Mouse (Mus musculus): ENCODE results near the gene Ftcd.

Gene Ftcd

GRCm38 (mm10) chr10:76622411-76622810 lies 47.0 kb downstream of the Ftcd start:
- no peak for DNase-seq

DNA sequence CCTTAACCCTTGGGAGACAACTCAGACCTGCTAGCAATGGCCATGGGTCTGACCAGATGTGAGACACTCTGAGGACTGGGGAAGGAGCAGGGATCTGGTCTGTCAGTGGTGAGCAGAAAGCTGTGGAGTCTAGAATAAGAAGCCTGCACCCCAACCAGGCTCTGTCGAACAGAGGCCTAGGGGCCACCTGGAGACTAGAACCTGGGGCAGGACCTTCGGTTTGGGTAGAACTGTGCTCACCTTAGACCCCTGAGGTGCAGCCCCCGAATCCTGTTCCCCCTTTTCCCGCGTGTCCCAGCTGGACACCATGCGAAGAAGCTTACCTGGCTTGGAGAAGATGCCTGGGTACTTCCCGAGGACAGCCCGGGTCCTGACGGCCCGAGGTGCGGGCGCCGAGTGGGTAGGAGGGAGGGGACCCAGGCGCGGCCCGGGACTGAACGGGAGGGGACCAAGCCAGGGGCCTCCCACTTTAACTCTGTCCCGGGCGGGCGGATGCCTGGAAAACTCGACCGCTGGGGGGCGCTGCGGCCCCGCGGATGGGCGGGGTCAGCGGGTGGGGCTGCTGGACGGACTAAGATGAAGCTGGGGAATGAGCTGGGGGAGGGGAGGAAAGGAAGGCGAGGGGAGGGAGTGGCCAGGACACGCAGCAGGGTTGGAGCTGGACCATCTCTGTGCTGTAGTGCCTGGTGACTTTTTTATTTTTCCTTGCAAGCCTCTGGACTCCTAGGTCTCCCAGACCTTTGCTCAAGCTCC lies 47.7 kb downstream of the Ftcd start, which contains the start of gene Col6a2:
Col6a2 (minus strand) TSS at position 703 of the 753 bp plus-strand sequence.
- peak; percentile 61 for DNase-seq

DNA sequence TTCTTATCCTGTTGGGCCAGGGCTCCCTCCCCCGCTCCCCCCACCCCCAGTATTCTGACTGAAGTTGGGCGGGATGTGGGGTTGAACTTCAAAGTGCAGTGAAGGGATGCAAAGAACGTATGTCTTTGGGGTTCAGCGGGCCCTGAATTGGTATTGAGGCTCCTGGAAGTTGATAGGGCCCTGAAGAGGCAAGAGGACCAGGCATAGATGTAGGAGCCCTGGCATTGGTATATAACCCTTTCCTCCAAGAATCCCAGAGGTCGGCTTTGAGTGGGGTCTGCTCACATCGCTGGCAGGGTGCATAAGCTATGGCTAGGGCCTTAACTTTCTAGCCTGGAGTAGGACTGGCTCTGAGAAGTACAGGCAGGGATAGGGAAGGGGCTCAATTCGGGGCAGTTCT lies 48.3 kb downstream of the Ftcd start:
- DNase-seq: no peak

GRCm38 (mm10) chr10:76624903-76625302 lies 49.5 kb downstream of the Ftcd start:
- DNase-seq: no peak

DNA sequence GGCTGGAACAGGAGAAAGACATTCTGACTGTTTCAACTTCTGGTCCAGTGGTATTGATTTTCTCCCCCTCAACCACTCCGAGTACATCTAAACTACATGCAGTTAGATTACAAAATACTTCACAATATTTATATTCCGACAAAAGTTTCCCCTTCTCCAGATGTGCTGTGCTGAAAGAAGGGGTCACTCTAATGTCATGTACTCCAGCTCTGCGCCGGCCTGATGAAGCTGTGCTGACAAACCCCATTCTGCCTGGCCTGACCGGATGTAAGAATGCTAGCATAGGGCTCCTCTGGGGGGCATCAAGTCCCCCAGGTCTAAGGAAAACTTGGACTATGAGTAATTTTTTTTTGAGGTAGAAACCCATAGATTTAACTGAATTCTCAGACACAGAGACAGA lies 52.3 kb downstream of the Ftcd start:
- no peak for DNase-seq

- no peak for DNase-seq
Observed at GRCm38 (mm10) chr10:76630657-76631056, 55.2 kb downstream of the Ftcd start.

DNA sequence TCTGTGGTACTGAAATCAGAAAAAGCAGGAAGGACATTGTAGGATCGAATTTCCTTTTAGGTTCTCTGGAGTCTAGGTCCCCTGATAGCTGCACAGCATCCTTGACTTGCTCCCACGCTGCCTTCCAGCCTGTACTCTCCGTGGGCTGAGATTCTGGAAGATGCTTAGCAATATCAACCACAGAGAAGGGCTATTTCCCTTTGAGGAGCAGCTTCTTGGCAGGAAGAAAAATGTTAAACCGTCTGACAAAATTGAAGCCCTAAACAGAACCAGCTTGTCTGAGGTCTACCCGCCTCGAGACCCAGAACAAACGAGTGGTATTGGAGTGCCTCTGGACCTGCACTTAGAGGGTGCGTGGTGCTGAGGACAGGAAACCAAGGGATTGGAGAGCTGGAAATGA lies 57.2 kb downstream of the Ftcd start:
- DNase-seq: no peak

GRCm38 (mm10) chr10:76634094-76634571 lies 58.7 kb downstream of the Ftcd start:
- DNase-seq: no peak

GRCm38 (mm10) chr10:76634584-76634983 lies 59.1 kb downstream of the Ftcd start:
- DNase-seq: no peak

GRCm38 (mm10) chr10:76636026-76636425 lies 60.6 kb downstream of the Ftcd start:
- DNase-seq: no peak

- no peak for DNase-seq
Observed at GRCm38 (mm10) chr10:76636601-76637000, 61.2 kb downstream of the Ftcd start.

Data from thymus, postnatal 14 days (tissue).